Mouse (Mus musculus): ENCODE data around the gene Gm49395.

- TF ChIP-seq CTCF (IDR thresholded peaks at IDR 0.05; ENCODE audit: borderline replicate concordance, insufficient read depth, low read length), result no peak
- TF ChIP-seq POLR2A (IDR thresholded peaks at IDR 0.05; ENCODE audit: low read depth, low read length), result no peak
Observed at GRCm38 (mm10) chr13:115079996-115080585, 21.6 kb downstream of the Gm49395 start.

All from embryonic fibroblast, embryonic 13.5 days (primary cell).